Mouse (Mus musculus) brain, embryonic 14.5 days (tissue): ENCODE measurements around the gene Fcrla. TPM values are rescaled to one million over a fixed set of nuclear protein-coding genes. Genes with fewer than 3 reads are reported as not detected.
A peak's percentile ranks its signal among the peaks of the same experiment; 100 is the strongest.

Experiments
- DNase-seq: peaks from one replicate; pipeline ENCODE4 v3.0.0-alpha.2; 2011; ENCODE audit warnings: low read depth
- CTCF ChIP-seq: fragments of 200-500 bp; IDR thresholded peaks from 2 replicates; pipeline ENCODE4 v1.5.1; 2012; ENCODE audit warnings: inconsistent platforms, mild to moderate bottlenecking, moderate library complexity, borderline replicate concordance; ENCODE audit not compliant: insufficient read depth, insufficient read length; ENCODE audit errors: extremely low read depth
- POLR2A ChIP-seq: fragments of 200-500 bp; IDR thresholded peaks from 2 replicates; pipeline ENCODE4 v1.6.1; 2012; ENCODE audit warnings: mild to moderate bottlenecking, inconsistent platforms, borderline replicate concordance; ENCODE audit not compliant: poor library complexity, insufficient read depth, insufficient read length, severe bottlenecking; ENCODE audit errors: extremely low read depth
- polyA plus RNA-seq: library from polyadenylated mRNA; depleted of rRNA; stranded (reverse); fragments of >200 nt; gene quantifications from 2 replicates; pipeline ENCODE4 v1.2.3, GENCODE M21; 2012

Gene Fcrla
- polyA plus RNA-seq, 1 experiment = not detected

GRCm38 (mm10) chr1:170896651-170897281 lies 30.6 kb downstream of the Fcrla start:
- TF ChIP-seq POLR2A (no peak), CTCF (no peak)
- no peak for DNase-seq

DNA sequence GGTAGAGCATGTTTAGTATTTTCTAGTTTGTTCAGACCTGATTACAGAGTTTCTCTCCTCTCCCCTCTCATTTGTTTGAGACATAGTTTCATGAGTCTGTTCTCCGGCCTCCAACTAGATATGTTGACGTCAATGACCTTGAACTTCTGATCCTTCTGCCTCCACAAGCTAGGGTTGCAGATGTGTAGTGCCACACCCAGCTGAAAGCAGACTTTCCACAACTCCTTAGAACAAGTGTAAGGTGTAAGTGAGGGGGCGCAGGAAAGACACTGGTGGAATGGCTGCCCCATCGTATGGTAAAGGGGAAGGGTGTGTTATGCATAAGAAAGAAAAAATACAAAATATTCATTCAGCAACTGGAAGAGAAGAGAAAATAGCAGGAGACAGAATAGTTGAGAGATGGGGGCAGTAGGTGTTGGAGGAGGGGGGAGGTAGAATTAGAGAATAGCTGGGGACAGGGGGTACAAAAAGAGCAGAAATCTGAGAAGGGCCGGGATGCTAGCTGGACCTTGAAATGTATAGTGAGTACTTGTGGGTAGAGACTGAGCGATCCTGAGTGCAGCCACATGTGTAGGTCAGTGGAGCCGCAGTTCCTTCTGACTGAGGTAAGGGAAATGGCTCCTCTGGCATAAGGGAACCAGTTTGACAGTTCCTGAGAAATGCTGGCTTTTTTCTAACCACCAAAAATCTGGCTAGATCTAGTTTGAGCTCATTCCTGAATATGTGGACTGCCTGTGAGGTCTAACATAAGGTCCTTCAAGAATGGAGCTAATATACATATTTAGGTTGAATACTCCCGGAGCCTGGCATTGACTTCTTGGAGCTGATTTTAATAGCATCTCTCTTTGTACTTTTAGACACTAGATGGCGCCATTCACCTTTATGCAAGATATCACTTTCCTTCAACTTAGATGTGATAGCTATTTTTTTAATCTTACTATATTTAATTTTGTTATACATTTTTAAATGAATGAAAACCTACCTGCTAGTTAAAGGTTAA lies 32.5 kb downstream of the Fcrla start:
- TF ChIP-seq POLR2A (no peak), CTCF (0 out of 2 replicates have a peak, but pooled peaks have one; percentile 15)
- peak; percentile 76 for DNase-seq

GRCm38 (mm10) chr1:170892279-170892678 lies 35.1 kb downstream of the Fcrla start:
- DNase-seq = no peak
- no peak for TF ChIP-seq POLR2A
- no peak for TF ChIP-seq CTCF

DNA sequence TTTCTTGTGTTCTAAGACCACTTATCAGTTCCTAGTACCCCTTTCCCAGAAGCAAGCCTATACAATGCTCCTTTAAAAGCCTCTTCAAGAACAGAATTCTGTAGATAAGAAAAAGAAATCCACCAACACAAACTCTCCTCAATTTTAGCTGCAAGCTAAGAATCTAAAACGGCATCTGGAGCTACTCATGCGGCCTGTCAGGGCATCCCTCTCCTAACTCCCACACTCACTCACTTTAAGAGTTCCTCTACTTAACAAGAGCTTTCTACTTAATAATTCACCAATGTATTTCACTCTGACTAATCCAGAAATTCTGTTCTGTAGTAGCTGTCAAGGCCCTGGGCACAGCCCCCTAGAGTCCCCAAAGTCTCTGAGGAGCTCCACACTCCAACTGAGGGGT lies 35.7 kb downstream of the Fcrla start:
- no peak for DNase-seq
- TF ChIP-seq POLR2A = no peak
- no peak for TF ChIP-seq CTCF

- TF ChIP-seq POLR2A (no peak), CTCF (no peak)
- no peak for DNase-seq
These were observed 38.1 kb downstream of the Fcrla start for GRCm38 (mm10) chr1:170889310-170889709.

DNA sequence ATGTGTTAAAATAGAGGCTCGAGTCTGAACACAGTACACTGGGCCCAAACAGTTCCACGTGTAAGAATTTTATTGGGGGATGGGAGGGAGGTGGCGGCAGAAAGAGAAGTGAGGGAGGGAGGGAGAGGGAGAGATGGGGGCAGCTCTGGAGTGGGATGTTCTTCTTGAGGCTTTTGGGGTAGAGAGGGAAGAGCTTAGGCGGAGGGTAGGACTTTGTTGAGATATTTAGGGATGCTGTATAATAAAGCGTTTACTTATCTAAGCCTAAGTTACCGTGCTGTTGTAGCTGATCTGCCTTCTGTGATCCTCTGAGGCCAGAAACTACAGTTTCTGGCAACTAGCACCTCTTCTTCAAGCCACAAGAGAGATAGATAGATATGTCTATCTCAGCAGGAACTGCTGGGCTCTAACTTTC lies 41.3 kb downstream of the Fcrla start:
- DNase-seq = no peak
- TF ChIP-seq POLR2A = no peak
- TF ChIP-seq CTCF = no peak

DNA sequence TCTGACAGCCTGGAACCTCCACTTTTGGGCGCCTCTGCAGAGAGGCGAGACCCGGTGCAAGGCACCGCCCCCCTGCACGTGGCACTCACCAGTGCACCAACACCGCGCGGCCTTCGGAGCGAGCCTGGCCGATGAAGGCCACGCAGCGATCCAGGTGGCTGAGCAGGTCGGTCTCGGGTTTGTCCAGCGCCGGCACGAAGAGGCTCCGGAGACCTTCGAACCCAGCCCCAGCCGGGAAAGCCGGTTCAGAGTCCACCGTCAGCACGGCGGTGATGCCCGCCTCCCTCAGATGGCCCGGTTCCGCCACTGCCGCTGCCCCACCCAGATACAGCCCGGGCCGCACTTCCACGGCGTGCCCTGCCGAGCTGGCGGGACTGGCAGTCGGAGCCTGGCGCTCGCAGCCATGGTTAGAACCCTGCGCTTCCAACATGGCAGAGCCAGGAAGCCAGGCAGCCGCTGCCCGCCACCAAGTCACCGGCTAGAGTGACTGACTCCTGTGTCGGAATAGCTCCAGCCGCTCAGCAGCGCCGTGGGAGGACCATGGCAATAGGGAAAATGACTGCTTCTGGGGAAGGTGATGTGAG lies 42.3 kb downstream of the Fcrla start, which contains the start of the genes Gm26620 and Dusp12:
Gm26620 (plus strand) TSS at position 88 of the 584 bp plus-strand sequence.
Dusp12 (minus strand) TSS at position 563 of the 584 bp plus-strand sequence.
- TF ChIP-seq CTCF (peak; percentile 77), POLR2A (peak; percentile 32; the same call in 1 of the 2 replicates)

DNA sequence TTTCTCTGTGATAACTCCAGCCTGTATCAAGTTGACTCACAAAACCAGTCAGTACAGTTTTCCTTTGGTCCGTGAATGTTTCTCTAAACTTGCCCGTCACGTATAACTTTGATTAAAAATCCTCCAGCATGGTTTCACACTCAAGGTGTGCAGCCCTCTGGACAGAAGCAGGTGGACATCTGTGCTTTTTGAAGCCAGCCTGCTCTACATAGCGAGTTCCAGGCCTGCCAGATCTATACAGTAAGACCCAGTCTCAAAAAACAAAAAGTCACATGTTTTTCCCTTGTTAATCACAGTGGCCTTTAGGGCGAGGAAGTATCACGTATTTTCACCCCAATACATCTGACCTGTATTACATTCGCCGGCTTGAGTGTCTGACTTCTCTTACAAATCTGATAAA lies 43.0 kb downstream of the Fcrla start:
- no peak for DNase-seq
- TF ChIP-seq POLR2A (no peak), CTCF (no peak)

More for the DNA sequence above, 42.3 kb downstream of the Fcrla start, which contains the start of the genes Gm26620 and Dusp12:
- DNase-seq = peak; percentile 98

- no peak for TF ChIP-seq CTCF
- no peak for TF ChIP-seq POLR2A
These were observed 44.4 kb downstream of the Fcrla start for GRCm38 (mm10) chr1:170882915-170883485.

DNA sequence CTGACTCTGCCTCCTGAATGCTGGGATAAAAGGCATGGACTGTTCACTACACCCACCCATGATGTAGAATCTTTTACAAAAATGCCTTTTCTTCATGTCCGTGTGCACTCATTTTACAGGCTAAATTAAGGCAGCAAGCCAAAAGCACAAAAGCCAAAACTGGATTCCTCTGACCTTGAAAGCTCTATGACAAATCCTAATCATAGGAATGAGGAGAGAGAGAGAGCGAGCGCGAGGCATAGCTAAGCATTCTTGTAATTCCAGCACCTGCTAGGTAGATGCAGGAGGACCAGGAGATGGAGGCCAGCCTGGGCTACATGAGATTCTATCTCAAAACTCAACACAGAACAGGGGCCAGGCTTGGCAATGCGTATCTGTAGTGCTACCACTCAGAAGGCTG lies 50.5 kb downstream of the Fcrla start:
- TF ChIP-seq CTCF (no peak), POLR2A (no peak)
- no peak for DNase-seq

More at GRCm38 (mm10) chr1:170882915-170883485, 44.4 kb downstream of the Fcrla start:
- DNase-seq = no peak

DNA sequence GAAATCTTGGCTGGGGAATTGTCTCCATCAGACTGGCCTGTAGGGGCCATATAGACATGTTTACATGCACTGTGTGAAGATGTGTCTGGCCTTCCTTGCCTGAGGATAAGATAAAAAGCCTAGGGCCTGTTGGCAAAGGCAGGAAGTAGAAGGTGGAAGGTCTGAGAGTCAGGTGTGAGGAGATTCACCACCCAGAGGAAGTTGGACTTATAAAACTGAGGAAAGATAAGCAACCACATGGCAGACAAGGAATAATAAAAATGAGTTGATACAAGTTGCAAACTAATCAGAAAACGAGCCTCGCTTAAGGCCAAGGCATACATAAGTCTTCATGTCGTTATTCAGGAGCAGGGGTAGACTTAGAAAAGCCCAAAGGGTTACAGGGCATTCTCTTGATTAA lies 51.7 kb downstream of the Fcrla start:
- TF ChIP-seq CTCF (no peak), POLR2A (no peak)
- DNase-seq = no peak

DNA sequence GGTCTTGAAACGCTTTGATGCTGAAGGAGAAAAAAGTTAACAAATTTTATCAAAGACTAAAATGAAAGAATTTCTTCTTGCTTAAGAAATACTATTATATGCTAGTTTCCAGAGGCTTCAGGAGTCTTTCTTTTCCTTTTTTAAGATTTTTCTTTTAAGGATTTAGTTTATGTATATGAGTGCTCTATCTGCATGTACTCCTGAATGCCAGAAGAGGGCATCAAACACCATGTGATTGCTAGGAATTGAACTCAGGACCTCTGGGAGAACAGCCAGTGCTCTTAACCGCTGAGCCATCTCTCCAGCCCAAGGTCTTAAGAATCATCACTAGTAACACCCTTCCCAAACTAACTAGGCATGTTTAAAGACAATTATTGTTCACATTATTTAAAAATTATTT lies 55.4 kb downstream of the Fcrla start:
- DNase-seq = no peak
- TF ChIP-seq POLR2A = no peak
- TF ChIP-seq CTCF = no peak
